Mouse (Mus musculus) kidney, postnatal 14 days (tissue): ENCODE measurements around the gene Iqcd.

Source experiments
- DNase-seq: peaks from one replicate; pipeline ENCODE4 v3.0.0; 2022; ENCODE audit warnings: mixed read lengths

The Iqcd gene

DNA sequence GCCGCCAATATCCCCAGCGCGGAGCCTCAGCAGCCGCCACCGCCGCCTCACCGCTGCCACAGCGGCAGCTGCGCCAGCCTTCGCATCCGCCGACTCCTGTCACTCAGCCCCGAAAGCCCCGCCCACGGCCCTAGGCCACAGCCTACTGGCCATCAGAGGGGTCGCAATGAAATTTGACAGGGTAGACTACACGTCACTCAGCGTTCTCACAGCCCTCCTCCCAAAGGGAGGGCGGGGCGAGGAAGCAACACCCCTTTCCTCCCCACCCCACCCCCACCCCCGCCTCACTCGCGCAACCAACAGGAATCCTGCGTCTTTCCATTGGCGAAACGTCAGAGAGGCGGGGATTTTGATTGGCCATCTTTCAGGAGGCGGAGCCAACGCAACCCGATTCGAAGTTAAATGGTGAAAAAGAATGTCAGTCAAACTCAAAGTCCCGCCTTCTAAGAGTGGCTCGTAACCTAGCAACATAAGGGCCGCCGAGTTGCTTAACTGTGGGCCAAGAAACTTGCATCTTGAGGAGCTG, at the start of gene Iqcd, which contains the start of gene Tpcn1:
Iqcd (plus strand) TSS at position 448 of the 526 bp plus-strand sequence.
Tpcn1 (minus strand) TSS at position 105 of the 526 bp plus-strand sequence.
- DNase-seq, result peak; percentile 100

DNA sequence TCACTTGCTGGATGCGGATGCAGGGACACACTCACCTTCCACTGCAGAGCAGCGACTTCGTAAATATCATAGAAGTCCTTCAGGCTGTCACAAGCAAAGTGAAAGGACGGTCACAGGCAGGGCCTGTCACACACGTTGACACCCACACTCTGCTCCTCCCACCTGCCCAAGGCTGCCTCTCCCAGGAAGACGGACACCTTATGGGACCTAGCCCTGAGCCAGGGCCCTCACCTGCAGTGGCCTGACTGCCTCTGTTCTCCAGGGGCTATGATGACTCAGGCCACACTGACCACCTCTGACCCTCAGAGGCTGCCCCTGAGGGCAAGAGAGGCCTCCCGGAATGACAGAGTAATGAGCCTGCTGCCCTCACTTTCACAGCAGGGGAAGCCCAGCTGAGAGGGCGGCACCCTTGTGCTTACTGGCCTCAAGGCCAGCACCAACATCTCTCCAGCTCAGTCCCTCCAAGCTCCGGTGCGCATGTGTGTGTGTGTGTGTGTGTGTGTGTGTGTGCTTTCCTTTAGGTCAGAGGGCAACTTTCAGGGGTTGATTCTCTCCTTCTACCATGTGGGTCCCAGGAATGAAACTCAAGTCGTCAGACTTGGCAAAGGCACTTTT, 40.5 kb upstream of the Iqcd start:
- DNase-seq, result no peak

DNA sequence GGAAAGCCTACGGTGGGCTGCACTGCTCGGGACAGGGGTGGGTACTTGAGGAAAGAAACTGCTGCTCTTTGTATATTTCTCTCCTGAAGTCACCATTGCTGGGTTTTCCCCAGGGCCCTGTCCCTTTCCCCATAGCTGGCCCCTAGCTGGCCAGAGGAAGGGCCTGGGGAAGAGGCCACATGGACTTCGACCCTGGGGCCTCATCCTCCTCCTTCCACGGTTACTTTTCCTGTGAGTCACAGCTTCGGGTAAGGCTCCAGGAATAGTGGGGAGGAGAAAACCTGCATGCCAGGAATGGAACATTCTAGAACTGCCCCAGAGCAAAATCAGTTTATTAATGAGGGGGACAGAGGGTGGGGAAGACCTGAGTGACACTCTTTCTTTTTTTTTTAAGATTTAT, 38.7 kb upstream of the Iqcd start:
- DNase-seq, result peak; percentile 52

DNA sequence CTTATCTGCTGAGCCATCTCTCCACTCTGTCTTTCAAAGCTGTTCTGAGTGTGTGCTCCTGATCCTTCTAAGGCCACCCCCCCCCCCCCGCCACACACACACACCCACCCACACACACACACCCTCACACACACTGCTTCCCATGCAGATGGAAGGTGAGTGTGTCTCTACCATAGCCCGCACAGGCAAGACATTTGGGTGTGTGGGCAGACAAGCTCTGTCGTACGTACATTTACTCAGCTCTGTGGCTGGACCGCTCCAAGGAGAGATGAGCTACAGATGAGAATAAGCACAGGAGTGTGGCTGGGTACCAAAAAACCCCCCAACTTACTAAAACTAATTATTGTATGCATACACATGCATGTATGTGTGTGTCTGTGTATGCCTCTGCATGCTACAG, 38.1 kb upstream of the Iqcd start:
- no peak for DNase-seq

DNA sequence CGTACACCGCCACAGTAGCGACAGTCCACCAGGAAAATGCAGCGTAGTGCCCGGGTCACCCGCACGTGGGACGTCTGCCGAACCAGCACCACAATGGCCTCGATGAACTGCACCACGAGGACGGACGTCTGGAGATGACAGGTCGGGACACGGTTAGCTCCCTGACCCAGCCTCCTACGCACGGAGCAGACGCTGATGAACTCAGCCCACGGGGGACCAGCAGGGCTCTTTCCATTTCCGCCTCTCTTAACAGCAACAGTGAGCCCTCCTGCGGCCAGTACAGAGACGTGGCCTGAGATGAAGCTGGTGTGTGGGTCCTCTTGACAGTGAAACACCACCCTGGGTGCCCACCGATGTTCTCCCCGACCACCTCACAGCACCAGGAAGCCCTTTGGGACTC, 32.9 kb upstream of the Iqcd start:
- DNase-seq, result no peak

DNA sequence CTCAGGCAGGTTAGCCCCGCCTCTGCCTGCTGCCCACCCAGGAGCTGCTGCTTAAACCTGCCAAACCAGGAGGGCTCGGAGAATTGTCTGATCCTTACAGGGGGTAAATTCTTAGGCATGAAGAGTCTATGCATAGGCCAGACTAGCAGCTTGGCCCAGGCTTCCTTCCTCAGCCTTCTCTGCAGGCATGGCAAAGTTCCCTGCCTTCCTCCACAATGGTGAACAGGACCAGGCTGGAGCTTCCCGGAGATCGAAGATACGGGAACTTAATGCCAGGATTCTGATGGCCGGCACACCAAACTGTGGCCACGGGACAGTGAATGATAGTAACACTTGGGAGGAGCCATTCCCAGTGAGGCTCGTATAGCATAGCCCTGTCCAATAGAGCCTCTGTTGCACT, 30.8 kb upstream of the Iqcd start:
- no peak for DNase-seq

DNA sequence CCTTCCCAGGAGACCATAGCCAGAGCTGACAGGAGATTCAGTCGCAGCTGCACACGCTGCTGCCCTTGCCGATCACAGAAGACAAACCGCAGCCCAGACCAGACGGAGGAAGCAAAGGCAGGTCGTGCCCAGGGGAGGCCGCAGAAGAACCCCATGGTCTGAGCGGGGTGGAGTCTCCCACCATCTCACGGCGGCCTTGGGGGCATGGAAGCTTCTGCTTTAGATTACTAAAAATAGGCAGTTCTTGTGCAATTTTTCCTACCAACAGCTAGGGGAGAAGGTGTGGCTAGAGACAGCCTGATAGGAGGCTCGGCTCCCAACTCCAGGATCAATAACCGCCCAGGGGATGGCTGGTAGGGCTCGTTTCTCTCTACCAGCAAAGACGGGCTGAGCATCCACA, 30.1 kb upstream of the Iqcd start:
- DNase-seq, result no peak

DNA sequence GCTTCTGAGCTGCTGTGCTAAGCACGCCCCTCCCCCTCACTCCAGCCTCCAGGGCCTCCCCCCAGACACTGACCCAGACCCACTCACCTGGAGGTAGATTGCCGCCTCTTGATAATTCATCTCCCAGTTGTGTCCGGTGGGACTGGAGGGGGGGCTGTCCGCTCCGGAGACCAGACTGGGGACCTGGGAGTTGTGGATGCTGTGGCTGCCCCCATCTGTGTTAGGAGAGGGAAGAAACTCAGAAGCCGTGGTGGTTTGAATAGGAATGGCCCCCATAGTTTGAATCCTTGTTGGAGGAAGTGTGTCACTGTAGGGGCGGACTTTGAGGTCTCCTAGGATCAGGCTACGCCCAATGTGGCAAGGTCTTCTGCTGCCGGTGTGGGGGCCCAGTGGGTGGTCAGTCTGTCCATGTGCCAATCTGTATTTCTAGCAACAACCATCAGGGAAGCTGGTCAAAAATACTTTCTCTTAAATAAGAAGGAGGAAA, 28.6 kb upstream of the Iqcd start:
- no peak for DNase-seq

DNA sequence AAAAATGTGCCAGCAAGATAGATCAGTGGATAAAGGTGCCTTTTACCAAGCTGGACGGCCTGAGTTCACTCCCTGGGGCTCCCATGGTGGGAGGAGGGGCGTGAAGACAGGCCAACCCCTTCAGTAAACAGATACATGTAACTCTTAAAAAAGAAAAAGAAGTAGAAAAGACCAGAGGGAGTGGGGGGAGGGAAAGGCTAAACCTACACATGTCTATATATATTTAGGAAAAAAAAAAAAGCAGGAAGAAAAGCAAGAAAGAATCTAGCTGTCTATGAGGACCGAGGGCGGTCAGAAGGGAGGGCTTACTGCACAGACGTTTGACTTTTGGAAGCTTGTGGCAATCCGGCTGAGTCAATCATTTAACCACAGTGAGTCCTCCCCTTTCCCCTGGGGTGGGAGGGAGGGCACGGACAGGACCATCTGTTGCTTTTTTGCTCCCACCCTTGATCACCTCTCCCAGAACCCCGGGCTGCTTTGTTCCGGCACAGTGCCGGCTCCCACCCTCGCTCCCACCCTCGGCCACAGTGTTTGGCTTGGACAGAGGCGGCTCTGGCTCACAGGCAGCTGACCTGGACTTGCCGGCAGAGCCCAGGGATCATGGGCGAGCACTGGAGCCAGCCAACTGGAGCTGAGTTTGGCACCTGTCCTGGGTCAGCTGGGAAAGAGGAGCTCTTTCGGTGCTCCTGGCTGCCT, 28.1 kb upstream of the Iqcd start:
- DNase-seq, result peak; percentile 92

DNA sequence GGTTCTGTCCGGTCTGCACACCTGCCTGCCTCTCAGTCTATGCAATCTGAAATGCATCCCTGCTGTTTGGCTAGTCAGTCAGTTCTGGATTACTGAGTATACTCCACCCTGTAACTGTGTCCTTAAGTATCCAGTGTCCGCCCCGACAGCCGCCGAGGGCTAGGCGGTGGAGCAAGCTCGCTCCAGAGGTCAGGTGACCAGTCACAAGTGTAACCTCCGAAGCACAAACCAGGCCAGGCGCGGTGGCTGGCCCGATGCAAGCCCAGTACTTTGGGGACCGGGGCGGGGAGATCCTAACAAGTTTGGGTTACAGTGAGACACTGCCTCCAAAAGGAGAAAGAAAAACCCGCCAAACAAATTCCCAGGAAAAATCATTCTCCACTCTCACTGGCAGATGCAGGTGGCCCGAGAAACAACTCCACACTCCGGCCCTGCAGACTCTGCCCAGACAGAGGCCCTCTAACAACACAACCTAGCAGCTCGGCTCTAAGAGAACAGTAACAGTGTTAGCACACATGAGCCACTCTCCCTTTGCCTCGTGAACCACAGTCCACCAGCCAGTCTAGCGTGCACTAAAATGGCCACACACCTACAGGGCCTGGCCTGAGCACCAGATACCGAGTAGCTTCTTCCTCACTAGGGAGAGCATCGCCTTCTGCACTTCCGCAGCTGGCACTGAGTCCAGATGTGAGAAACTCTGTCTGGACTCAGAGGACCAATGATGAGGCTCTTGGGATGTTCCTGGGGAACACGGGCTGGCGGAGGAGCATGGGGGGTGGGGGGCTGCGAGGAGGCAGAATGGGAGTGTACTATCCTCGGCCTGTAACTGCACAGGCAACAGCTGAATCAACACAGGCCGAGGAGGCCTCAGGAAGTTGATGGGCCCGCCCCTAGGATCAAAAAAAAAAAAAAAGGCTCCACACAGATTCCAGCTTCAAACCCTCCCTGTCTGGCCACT, 25.6 kb upstream of the Iqcd start:
- peak; percentile 85 for DNase-seq

DNA sequence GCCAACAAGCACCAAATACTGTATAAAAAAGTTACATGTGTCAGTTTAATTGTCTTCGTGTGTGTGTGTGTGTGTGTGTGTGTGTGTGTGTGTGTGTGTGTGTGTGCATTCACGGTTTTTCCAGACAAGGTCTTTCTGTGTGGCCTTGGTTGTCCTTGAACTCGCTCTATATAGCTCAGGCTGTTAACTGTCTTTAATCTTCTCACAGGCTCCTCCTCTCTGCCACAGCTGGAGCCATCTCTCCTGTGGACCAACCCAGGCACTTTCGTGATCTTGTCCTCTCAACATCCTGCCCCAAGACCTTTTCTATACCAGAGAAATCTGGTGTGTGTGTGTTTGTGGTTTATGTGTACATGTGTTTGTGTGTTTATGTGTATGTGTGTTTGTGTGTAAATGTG, 24.9 kb upstream of the Iqcd start:
- no peak for DNase-seq

DNA sequence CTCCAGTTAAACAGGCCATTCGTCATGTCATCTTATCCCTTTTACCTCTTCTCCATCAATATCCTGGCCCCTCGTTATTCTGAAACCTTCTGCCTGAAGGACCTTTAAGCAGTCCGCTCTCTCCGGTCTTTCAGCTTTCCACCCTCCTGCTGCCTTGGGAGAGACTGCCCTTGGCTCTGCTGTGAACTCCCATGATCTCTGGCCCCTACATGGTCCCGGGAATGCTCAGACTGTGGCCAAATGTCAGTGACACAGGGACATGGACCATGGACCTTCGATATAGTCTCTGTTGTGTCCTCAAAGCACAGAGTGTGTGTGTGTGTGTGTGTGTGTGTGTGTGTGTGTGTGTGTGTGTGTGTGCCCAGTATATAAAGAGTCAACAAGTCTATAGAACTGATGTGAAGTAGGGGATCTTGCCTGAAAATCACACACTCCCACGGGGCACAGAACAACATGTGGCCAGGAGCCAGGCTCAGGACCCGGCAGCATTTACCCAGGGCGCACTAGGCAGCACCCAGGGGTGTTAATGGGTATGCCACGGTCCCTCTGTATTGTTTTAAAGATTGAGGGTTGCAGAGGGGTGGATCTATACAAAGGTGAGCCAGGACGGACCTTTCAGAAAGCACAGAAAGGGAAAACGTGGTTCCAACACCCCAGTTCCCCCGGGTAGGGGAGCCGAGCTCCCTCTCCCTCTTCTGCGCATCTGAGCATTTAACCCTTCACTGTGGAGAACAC, 23.5 kb upstream of the Iqcd start:
- DNase-seq, result no peak

DNA sequence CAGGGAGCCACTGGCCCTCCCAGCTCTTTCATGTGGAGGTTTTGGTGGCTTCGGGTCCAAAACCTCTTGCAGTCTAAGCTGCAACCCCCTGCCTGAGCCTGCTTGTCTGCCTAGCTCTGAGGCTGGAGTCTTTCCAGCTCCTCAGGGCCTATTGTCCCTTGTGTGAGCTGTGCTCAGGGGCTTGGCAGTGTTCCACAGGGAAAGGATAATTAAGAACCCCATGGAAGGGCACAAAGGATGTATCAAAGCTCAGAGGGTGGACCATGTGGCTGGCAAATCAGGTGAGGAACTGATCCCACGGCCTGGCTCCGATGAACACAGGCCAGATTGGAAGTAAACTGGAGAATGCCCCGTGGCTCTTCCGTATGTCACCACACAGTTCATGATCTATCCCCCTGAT, 22.7 kb upstream of the Iqcd start:
- peak; percentile 85 for DNase-seq

DNA sequence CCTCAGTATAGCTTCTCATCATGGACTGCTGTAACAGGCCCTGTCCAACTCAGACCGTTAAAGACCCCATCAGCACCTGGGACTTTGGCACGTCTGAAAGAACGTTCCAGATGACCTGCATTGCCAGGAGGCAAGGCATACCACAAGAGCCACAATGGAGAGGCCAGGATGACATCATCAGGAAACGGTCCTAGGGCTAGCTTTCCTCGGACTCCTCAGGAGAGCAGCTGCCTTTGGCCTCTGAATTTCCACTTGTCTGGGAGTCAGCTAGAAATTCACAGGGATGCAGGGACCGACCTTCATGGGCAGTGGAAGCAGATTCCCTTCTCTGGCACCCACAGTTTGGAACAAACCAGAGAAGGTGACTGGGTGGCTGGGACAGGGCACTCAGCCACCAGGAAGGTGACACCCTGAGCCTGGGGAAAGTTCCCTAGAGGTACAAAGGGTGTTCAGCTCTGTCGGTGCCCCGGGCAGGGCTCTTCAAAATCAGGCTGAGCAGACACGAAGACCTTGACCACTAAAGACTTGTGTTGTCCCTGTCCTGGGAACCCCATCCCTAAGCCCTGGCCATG, 22.0 kb upstream of the Iqcd start:
- peak; percentile 54 for DNase-seq

DNA sequence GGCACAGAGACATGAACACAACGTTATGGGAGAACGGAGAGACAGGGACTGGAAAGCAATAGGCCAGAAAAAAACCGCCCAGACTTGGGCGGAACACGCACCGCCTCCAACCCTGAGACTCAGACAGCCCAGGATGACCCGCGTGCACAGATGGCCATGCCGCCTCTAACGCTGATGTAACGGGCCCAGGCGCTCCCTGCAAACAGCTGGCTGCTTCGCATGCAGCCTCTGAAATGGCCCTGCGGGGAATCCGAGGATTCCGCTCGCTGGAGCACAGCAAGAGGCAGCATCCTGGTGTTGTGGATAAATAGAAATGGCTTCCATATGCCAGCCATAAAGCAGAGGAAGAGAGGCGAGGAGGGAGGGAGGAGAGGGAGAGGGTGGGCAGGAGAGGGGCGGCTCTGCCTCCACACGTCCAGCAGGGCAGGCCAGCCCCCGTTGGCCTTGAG, 21.5 kb upstream of the Iqcd start:
- DNase-seq, result peak; percentile 79

DNA sequence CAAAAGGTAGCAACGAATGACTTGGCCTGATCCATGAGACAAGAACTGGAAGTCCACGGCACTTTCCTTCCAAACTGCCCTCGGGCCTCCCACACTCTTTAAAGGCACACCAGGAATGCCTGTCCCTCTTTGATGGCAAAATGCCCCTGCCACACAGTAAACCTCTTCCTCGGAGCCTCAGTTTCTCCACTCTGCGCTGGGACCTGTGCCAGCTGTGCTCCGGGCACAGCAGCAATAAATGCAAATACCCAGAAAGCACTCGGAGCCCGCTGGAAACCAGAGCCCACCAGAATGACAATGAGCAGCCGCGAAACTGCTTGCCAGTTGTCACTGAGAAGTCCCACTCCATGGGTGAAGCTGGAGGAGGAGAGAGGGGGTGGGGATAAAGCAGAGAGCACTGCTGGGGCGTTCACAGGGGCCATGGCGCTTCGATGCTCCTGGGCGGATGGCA, 21.0 kb upstream of the Iqcd start:
- no peak for DNase-seq

DNA sequence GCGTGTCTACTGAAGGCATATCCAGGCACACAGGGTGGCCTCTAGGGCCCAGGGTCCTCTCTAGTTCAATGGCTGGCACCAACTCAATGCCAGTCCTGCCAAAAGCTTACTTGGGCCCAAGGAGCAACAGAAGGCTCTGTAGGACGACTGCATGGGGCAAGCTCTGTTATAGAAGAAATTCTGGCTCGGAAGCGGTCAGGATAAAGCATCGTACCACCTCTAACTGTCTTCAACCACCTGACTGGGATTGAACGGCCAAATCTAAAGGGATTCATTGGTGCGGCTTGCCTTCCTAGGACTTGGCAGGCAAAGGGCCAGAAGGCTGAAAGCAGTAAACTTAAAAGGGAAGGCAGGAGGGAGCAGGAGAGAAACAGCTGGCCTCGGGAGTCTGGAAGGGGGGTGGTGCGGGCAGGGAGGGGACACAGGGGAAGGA, 20.5 kb upstream of the Iqcd start:
- no peak for DNase-seq

DNA sequence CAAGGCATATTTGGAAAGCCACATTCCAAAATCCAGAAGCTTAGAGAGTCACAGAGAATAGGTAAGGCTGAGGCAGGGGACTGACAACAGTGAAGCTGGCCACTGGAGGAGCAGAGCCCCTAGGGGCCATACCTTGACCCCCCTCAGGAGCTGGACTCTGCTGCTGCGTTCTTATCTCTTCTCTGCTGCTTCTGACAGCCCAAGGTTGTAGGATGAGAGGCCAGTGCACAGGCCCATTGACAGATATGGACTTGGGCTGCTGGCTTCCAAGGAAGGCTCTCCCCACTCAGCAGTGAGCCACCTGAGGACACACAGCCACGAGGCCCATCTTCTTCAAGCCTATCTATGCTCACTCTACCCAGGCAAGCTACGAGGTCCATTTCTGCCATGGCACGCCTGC, 19.9 kb upstream of the Iqcd start:
- no peak for DNase-seq

DNA sequence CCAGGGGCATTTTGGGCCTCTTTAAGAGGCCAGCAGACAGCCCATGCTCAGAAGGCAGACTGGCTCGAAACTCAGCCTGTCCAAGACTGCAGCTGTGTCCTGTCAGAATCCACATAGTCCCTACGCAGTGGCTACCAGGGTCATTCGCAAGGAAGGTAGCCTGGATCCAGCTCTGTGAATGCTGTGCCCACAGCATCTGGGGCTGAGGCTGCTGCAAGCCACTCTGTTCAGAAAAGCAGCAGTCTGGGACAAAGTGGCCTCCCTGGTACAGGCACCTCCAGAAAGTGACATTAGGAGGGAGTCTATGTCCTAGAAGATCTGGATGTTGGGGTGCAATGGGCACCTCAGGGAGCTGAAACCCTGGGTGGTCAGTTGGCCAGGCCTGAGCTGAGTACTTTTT, 19.0 kb upstream of the Iqcd start:
- no peak for DNase-seq

DNA sequence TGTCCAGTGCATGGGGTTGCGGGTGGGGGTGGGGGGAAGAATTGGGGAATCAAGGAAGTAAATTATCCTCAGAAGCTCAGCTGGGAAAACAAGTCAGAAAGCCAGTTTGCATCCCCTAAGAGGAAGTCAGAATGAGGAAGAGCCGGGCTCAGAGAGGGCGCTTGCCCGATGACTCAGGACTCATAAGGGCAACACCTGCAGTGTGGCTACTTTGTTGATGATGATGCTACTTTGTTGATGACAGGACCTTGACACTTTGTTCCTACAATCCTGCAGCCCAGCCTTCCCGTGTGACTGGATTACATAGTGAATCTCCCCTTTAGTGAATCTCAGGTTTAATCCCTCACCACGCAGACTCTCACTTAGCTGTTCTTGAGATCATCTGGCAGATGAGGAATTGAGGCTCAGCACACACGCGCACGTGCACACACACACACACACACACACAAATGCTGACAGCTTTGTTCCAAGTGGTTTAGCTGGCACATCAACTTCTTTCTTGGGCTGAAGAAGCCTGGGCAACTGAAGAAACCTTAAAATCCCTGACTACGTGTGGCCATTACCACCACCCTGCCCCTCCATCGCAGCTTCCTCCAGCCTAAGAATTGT, 18.4 kb upstream of the Iqcd start:
- DNase-seq, result no peak

DNA sequence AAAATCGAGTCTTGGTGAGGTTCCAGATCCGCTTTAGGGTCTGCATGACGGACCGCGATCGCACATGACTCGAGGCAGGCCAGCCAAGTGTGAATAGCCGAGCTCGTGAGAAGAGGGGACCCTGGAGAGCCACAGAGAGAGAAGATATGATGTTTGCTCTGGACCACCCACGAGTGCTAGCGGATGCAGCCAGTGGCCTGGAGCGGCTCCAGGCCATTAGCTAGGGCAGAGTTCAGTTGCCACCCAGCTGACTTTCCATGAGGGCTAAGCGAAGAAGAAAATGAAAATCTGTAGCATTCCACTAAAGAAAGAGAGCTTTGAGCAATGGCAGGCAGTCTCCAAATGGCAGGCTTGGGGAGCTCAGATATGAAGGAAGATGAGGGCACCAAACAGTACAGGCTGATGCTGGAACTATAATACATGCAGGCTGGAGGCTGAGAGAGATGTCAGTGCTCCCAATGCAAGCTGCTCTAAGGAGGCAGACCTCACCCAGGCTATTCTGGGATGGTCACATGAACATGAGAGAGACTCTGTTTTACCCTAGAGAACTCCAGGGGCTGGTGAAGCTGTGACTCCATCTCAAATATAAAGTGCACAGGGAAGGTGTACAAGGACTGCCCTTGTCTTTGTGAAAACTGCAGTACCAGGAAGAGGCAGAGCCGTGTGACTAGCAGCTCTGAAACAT, 17.6 kb upstream of the Iqcd start:
- DNase-seq, result peak; percentile 76
